Mouse (Mus musculus) left cerebral cortex, adult 11 months (tissue): ENCODE measurements around the gene Olfr309.
"Not testable (repeated sequence)": the region's sequence is repeated elsewhere in the genome, so short reads cannot be mapped to it uniquely, and the experiment has no call there.

Source experiments
- DNase-seq: peaks from one replicate; pipeline ENCODE4 v3.0.0; 2022; ENCODE audit warnings: low spot score

Gene Olfr309

GRCm38 (mm10) chr7:86313608-86314007 is at the start of gene Olfr309:
Olfr309 (minus strand) TSS chr7:86313708.
- no peak for DNase-seq

DNA sequence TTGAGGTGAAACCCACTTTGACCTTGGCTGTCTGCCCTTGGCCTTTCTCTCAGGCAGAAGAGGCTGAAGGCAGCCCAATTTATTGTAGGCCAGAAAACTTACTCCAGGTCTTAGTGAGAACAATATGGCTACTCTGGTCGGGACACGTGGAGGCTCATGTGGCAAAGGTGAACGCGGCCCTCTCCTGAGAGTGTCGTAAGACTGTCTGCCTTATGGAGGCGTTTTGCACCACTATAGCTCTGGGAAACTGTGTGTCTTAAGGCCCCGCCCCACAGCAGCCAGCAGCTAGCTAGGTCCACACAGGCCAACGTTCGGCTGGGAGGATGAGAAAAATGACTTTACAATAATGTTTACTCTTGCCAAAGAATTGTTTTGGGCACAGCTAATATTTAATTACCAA is 32.8 kb upstream of the Olfr309 start:
- not testable (repeated sequence) for DNase-seq

DNA sequence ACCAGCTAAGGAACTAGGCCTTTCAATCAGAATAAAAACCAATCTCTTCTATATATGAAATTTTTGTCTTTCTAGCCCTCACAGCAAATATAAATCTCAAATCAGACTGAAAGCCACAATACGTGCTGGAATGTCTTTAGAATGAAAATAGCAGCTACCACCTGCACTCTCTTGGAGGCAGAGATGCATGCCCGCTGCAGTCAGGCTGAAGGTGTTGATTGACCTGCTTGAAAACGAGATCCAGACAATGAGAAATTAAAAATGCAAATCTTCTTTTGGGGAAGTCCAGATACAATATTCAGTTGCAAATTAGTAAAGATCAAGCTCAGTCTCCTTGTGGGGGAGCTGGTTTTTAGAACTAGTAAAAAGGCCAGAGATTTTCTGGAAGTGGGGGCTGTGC is 30.7 kb upstream of the Olfr309 start:
- no peak for DNase-seq

DNA sequence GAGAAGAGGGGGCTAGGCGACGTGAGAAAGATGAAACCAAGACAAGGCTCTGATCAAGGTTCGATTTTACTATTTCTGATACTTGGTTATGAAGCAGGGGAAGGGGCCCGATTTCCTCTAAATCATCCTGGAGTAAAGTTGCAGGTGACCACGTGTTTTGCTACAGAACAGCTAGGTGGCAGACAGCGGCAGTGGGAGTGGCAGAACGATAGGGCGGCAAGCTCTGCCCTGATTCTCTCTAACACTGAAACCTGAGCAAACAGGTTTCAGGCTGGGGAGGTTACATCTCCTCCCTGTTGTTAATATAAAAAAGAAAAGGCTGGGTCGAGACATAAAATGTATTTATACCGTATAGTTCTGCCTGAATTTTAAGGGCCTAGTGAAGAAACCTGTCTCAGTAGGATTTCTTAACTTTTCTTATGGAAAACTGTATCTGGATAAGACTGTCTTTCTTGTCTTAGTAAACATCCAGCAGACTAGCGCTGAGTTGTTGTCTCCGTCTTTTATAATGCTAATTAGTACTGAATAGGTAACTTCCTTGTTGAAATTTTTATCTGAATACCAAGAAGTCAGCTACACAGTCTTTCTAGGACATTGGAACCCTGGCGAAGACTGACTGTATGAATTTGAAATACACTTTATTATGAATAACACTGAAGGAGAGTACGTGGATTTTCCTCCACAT is 29.5 kb upstream of the Olfr309 start:
- no peak for DNase-seq

- no peak for DNase-seq
Measured at GRCm38 (mm10) chr7:86337486-86337885, 24.0 kb upstream of the Olfr309 start, which contains the start of gene Olfr307. Olfr307 (minus strand) TSS chr7:86337586.

- no peak for DNase-seq
Measured at GRCm38 (mm10) chr7:86325530-86325929, 12.0 kb upstream of the Olfr309 start, which contains the start of gene Olfr308. Olfr308 (minus strand) TSS chr7:86325630.

DNA sequence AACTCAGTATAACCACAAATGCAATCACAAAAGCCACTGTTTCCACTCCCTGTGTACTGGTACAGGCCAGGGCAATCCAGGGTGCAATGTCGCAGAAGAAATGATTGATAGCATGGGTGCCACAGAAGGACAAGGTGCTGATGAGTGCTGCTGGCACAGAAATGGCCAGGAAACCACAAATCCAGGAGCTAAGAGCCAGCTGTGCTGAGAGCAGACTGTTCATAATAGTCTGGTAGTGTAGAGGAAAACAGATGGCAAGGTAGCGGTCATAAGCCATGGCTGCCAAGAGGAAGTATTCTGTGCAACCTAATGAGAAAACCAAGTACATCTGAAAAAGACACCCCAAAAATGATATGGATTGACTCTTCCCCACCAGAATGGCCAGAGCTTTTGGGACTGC is 7.8 kb upstream of the Olfr309 start:
- no peak for DNase-seq

DNA sequence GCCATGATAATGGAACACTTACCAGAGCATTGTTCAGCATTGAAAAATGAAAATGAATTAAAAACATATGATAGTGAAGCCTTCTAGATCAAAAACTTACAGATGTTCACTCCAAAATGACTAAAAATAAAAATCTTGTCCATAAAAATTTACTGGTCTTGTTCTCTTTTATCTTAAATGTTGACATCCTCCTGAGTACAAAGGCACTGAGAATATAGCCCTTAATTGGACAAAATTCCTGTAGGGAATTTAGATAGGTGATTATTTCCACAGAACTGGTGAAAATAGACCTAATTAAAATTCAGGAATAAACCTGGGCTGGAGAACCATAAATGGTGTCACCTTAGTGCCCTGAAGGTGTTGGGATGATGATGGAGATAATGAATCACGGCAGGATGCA is 36.4 kb downstream of the Olfr309 start, which contains the start of gene Olfr310:
Gene Olfr310, minus strand, starts transcription at position 101 of the 400 bp plus-strand sequence.
- no peak for DNase-seq
